Mouse (Mus musculus): ENCODE data around the gene Gm20388. TPM values are rescaled to one million over a fixed set of nuclear protein-coding genes. Genes with fewer than 3 reads are reported as not detected.
"Not testable (repeated sequence)": the region's sequence is repeated elsewhere in the genome, so short reads cannot be mapped to it uniquely, and the experiment has no call there.

The Gm20388 gene
- polyA plus RNA-seq, 1 experiment from 2014 or later: 47.1 TPM

DNA sequence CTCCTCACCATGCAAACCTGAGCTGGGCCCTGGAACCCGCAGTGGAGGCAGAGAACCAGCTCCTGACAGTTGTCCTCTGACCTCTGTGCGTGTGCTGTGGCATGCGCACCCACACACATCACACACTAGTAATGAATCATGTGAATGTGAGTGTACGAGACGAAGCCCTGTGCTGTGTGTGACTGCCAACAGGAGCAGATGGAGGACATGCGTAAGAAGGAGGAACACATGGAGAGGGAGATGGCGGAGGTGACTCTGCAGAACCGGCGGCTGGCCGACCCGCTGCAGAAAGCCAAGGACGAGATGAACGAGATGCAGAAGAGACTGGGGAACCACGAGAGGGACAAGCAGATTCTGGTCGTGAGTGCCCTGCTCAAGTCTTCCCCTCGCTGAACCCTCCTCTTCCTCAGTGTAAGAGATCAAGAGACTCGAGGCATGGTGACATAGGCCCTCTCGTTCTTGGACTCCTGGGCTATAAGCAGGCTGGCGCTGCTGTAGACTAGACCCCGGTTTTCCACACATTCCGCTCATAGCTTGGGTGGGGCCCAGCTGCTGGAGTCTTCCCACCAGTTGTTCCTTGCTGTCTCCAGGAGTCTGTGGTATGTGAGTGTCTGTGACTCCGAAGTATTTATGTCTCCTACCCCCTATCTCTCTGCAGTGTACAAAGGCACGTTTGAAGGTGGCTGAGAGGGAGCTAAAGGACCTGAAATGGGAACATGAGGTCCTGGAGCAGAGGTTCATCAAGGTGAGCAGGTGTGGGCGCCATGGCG is 3617.3 kb downstream of the Gm20388 start:
- H3K79me2 ChIP-seq (ENCODE audit: inconsistent target): no peaks in the 10 kb centered on the region
- H3K27ac ChIP-seq: no peak overlapping the region
- 95% methylated on average over 24 of the region's 25 CpGs for WGBS (ENCODE audit: missing documents)
- no peak overlapping the region for H3K4me3 ChIP-seq (ENCODE audit: inconsistent target)
- peaks cover 90% of the 10 kb centered on the region for H3K36me3 ChIP-seq (ENCODE audit: inconsistent target)

DNA sequence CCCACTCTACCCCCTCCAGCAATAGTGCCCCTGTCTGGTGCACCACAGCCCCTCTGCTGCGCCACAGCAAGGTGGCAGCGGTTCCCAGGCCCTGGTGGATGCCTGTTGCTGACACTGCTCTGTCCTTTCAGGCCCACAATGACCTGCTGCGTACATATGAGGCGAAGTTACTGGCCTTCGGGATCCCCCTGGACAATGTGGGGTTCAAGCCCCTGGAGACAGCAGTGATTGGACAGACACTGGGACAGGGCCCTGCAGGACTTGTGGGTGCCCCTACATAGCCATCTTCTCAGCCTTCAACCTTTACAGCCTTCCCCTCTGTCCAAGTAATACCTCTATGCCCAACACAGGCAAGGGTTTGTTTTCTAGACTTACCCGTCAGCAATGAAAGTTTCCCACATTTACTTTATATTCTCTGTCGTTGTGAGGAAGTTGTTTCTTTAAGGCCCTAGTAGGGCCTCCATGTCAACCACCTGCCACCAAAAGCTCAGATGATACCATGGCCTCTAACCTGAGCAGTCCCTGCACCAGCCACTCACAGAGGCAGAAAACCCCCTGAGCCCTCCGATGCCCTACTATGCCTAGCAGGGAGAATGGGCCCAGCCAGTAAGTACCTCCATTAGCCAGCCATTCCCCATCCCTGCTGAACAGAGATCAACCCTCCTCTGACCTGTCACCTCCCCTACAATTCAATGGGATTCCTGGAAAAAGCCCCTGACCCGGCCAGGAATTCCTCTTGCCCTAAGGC is 3625.8 kb downstream of the Gm20388 start:
- H3K36me3 ChIP-seq (ENCODE audit: inconsistent target): peaks cover 50% of the 10 kb centered on the region; the same call in 1 of the 2 replicates
- no peak overlapping the region for H3K4me3 ChIP-seq (ENCODE audit: inconsistent target)
- no peak overlapping the region for H3K27ac ChIP-seq
- no peaks in the 10 kb centered on the region for H3K79me2 ChIP-seq (ENCODE audit: inconsistent target)
- 95% methylated on average over 9 of the region's 9 CpGs for WGBS (ENCODE audit: missing documents)

DNA sequence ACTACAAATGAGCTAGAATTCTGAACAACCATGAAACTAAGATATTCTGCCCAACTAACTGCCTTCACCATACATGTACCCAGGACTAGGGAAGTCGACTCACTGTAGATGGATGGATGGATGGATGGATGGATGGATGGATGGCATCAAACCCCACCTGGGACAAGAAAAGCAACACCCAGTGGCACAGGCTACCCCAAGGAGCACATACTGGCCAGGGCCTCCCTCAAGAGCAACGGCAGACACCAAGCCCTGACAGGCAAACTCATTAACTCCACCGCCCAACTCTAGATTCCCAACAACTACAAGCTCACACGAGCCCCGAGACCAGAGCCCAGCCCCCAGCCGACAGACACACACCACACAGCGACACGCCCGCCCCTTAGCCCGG is 3626.3 kb downstream of the Gm20388 start:
- H3K79me2 ChIP-seq (ENCODE audit: inconsistent target): no peaks in the 10 kb centered on the region
- no peak overlapping the region for H3K27ac ChIP-seq
- WGBS (ENCODE audit: missing documents): 87% methylated on average over 8 of the region's 10 CpGs
- H3K36me3 ChIP-seq (ENCODE audit: inconsistent target): peaks cover 44% of the 10 kb centered on the region; the same call in 1 of the 2 replicates
- H3K4me3 ChIP-seq (ENCODE audit: inconsistent target): no peak overlapping the region

DNA sequence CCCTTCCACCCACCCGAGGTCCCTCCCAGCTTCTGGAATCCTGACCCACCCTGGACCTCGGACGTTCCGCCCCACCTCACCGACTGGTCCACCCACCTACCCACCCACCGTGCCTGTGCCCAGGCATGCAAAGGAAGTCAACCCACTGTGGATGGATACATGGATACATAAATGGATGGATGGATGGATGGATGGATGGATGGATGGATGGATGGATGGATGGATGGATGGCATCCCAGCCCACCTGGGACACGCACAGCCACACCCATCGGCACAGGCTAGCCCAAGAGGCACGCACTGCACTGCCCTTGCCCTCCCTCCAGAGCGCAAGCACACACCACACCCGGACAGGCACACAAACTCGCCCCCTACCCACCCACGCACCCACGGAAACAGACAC is 3627.0 kb downstream of the Gm20388 start:
- not testable (repeated sequence) for H3K27ac ChIP-seq; H3K4me3 ChIP-seq (ENCODE audit: inconsistent target); H3K79me2 ChIP-seq (ENCODE audit: inconsistent target)
- H3K36me3 ChIP-seq (ENCODE audit: inconsistent target): peaks cover 38% of the 10 kb centered on the region; the same call in 1 of the 2 replicates
- WGBS (ENCODE audit: missing documents): no CpG with 5 or more reads among the region's 14 CpGs

DNA sequence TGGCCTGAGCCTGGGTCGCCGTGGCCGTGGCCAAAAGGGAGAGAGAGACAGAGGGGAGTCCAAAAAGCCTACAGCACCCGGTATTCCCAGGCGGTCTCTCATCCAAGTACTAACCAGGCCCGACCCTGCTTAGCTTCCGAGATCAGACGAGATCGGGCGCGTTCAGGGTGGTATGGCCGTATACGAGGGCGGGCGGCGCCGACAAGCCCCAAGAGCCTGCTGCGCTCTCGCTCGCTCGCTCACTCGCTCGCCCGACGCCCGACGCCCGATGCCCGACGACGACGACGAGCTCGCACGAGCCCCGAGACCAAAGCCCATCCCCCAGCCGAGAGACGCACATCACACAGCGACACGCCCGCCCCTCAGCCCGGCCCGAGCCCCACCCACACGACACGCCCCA is 3653.6 kb downstream of the Gm20388 start:
- H3K79me2 ChIP-seq (ENCODE audit: inconsistent target); H3K27ac ChIP-seq; H3K36me3 ChIP-seq (ENCODE audit: inconsistent target); H3K4me3 ChIP-seq (ENCODE audit: inconsistent target): not testable (repeated sequence)
- WGBS (ENCODE audit: missing documents): no CpG with 5 or more reads among the region's 45 CpGs

DNA sequence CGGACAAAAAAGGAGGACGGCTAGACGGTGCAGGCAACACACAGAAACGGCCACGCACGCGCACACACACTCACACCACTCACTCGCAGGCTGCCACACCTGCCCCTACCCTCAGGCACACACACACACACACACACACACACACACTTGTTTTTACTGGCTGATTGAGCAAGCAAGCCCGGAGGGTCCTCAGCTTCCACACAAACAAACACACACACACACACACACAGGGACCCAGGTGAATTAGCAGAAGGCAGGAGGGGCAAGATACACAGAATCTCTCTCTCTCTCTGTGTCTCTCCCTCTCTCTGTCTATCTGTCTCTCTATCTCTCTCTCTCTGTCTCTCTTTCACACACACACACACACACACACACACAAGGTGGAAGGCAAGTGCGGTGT is 3664.7 kb downstream of the Gm20388 start:
- not testable (repeated sequence) for H3K4me3 ChIP-seq (ENCODE audit: inconsistent target); H3K27ac ChIP-seq; H3K79me2 ChIP-seq (ENCODE audit: inconsistent target); H3K36me3 ChIP-seq (ENCODE audit: inconsistent target)
- WGBS (ENCODE audit: missing documents): 62% methylated on average over 1 of the region's 10 CpGs

DNA sequence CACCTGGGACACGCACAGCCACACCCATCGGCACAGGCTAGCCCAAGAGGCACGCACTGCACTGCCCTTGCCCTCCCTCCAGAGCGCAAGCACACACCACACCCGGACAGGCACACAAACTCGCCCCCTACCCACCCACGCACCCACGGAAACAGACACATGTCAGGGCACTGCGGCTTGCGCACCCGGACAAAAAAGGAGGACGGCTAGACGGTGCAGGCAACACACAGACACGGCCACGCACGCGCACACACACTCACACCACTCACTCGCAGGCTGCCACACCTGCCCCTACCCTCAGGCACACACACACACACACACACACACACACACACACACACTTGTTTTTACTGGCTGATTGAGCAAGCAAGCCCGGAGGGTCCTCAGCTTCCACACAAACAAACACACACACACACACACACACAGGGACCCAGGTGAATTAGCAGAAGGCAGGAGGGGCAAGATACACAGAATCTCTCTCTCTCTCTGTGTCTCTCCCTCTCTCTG is 3690.1 kb downstream of the Gm20388 start:
- H3K36me3 ChIP-seq (ENCODE audit: inconsistent target); H3K79me2 ChIP-seq (ENCODE audit: inconsistent target); H3K27ac ChIP-seq; H3K4me3 ChIP-seq (ENCODE audit: inconsistent target): not testable (repeated sequence)
- 67% methylated on average over 6 of the region's 19 CpGs for WGBS (ENCODE audit: missing documents)

DNA sequence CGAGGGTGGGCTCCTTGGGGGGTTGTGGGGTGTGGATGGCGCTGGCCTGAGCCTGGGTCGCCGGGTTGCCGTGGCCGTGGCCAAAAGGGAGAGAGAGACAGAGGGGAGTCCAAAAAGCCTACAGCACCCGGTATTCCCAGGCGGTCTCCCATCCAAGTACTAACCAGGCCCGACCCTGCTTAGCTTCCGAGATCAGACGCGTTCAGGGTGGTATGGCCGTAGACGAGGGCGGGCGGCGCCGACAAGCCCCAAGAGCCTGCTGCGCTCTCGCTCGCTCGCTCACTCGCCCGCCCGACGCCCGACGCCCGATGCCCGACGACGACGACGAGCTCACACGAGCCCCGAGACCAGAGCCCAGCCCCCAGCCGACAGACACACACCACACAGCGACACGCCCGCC is 3690.8 kb downstream of the Gm20388 start:
- not testable (repeated sequence) for H3K4me3 ChIP-seq (ENCODE audit: inconsistent target); H3K79me2 ChIP-seq (ENCODE audit: inconsistent target); H3K27ac ChIP-seq; H3K36me3 ChIP-seq (ENCODE audit: inconsistent target)
- no CpG with 5 or more reads among the region's 40 CpGs for WGBS (ENCODE audit: missing documents)

DNA sequence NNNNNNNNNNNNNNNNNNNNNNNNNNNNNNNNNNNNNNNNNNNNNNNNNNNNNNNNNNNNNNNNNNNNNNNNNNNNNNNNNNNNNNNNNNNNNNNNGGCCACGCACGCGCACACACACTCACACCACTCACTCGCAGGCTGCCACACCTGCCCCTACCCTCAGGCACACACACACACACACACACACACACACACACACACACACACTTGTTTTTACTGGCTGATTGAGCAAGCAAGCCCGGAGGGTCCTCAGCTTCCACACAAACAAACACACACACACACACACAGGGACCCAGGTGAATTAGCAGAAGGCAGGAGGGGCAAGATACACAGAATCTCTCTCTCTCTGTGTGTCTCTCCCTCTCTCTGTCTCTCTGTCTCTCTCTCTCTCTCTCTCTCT is 3702.0 kb downstream of the Gm20388 start:
- H3K79me2 ChIP-seq (ENCODE audit: inconsistent target); H3K27ac ChIP-seq; H3K36me3 ChIP-seq (ENCODE audit: inconsistent target); H3K4me3 ChIP-seq (ENCODE audit: inconsistent target): not testable (repeated sequence)
- WGBS (ENCODE audit: missing documents): no CpG with 5 or more reads among the region's 5 CpGs

DNA sequence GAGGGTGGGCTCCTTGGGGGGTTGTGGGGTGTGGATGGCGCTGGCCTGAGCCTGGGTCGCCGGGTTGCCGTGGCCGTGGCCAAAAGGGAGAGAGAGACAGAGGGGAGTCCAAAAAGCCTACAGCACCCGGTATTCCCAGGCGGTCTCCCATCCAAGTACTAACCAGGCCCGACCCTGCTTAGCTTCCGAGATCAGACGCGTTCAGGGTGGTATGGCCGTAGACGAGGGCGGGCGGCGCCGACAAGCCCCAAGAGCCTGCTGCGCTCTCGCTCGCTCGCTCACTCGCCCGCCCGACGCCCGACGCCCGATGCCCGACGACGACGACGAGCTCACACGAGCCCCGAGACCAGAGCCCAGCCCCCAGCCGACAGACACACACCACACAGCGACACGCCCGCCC is 3712.9 kb downstream of the Gm20388 start:
- not testable (repeated sequence) for H3K36me3 ChIP-seq (ENCODE audit: inconsistent target); H3K4me3 ChIP-seq (ENCODE audit: inconsistent target); H3K27ac ChIP-seq; H3K79me2 ChIP-seq (ENCODE audit: inconsistent target)
- no CpG with 5 or more reads among the region's 39 CpGs for WGBS (ENCODE audit: missing documents)

DNA sequence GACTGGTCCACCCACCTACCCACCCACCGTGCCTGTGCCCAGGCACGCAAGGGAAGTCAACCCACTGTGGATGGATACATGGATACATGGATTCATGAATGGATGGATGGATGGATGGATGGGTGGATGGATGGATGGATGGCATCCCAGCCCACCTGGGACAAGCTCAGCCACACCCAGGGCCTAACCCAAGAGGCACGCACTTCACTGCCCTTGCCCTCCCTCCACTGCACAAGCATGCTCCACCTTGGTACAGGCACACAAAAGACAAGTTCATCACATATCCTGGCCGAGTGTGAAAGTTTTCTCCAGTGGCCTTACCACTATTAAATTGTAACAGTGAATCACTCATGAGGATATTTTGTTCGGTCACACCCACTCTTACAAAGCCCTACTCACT is 3713.6 kb downstream of the Gm20388 start:
- H3K4me3 ChIP-seq (ENCODE audit: inconsistent target): no peak overlapping the region
- no peaks in the 10 kb centered on the region for H3K36me3 ChIP-seq (ENCODE audit: inconsistent target)
- H3K79me2 ChIP-seq (ENCODE audit: inconsistent target): no peaks in the 10 kb centered on the region
- H3K27ac ChIP-seq: no peak overlapping the region
- 88% methylated on average over 3 of the region's 5 CpGs for WGBS (ENCODE audit: missing documents)

DNA sequence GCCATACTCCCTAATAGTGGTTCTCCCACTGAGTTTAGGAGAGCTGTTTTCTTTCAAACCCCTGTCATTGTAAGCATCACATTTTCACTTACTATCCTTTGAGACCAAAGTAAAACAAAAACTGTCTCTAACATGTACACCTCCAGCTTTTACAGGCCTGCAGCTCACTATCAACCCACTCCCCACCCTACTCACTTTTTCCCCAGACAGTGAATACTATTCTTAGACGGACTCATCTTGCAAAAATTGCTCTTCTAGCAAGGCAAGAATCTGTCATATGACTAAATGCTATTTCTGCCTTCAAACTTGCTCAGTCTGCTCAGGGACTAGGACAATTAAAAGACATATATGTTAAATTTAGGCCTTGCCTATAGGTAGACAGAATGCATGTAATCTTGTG is 3714.1 kb downstream of the Gm20388 start:
- WGBS (ENCODE audit: missing documents): 71% methylated on average over 1 of the region's 1 CpGs

DNA sequence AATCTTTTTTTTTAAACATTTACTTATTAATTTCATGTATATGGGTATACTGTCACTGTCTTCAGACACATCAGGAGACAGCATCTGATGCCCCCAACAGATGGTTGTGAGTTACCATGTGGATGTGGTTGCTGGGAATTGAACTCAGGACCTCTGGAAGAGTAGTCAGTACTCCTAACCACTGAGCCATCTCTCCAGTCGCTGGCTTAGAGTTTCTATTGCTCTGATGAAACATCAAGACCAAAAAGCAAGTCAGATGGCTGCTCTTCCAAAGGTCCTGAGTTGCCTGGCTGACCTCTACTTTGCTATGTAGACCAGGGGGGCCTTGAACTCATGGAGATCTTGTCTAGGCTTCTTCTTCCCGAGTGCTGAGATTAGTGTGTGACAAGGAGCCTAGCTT is 3715.1 kb downstream of the Gm20388 start:
- no peaks in the 10 kb centered on the region for H3K79me2 ChIP-seq (ENCODE audit: inconsistent target)
- H3K4me3 ChIP-seq (ENCODE audit: inconsistent target): no peak overlapping the region
- no peaks in the 10 kb centered on the region for H3K36me3 ChIP-seq (ENCODE audit: inconsistent target)
- no peak overlapping the region for H3K27ac ChIP-seq
- 44% methylated on average over 2 of the region's 2 CpGs for WGBS (ENCODE audit: missing documents)

More for the DNA sequence above, 3714.1 kb downstream of the Gm20388 start:
- no peaks in the 10 kb centered on the region for H3K79me2 ChIP-seq (ENCODE audit: inconsistent target)
- no peak overlapping the region for H3K4me3 ChIP-seq (ENCODE audit: inconsistent target)
- no peak overlapping the region for H3K27ac ChIP-seq
- H3K36me3 ChIP-seq (ENCODE audit: inconsistent target): no peaks in the 10 kb centered on the region

DNA sequence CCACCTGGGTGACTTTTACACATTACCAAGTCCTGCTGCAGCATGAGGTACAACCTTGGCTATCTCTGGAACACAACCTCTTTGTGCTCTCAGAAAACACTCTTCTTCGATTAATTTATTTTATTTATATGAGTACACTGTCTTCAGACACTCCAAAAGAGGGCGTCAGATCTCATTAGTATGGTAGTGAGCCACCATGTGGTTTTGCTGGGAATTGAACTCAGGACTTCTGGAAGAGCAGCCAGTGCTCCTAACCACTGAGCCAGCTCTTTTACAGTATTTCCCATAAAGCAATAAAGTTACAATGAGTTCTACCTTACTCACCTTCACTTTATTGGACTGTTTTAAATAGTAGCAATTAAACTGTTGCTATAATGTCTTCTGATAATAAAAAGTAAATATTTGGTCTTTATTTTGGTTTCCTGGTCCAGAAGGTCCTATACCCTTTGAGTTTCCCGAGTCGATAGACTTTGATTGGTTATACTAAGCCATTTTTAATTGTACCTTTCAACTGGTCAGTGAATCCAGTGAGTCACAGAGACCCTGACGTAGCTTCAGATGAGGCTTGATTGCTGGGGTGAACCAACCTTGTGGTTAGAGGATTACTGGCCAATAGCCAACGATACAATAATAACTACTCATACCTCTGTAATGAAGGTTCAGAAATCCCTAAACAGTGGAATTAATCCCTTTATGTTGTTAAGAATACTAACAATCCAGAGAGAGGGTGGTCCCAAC is 3716.9 kb downstream of the Gm20388 start:
- no peak overlapping the region for H3K27ac ChIP-seq
- no peaks in the 10 kb centered on the region for H3K36me3 ChIP-seq (ENCODE audit: inconsistent target)
- no peaks in the 10 kb centered on the region for H3K79me2 ChIP-seq (ENCODE audit: inconsistent target)
- H3K4me3 ChIP-seq (ENCODE audit: inconsistent target): no peak overlapping the region
- WGBS (ENCODE audit: missing documents): 52% methylated on average over 6 of the region's 6 CpGs

Data from macrophage (primary cell).